Mouse (Mus musculus): ENCODE data around the gene Gga1. TPM values are rescaled to one million over a fixed set of nuclear protein-coding genes. Genes with fewer than 3 reads are reported as not detected.

Gga1 gene
- polyA plus RNA-seq, 1 experiment = 105 TPM

DNA sequence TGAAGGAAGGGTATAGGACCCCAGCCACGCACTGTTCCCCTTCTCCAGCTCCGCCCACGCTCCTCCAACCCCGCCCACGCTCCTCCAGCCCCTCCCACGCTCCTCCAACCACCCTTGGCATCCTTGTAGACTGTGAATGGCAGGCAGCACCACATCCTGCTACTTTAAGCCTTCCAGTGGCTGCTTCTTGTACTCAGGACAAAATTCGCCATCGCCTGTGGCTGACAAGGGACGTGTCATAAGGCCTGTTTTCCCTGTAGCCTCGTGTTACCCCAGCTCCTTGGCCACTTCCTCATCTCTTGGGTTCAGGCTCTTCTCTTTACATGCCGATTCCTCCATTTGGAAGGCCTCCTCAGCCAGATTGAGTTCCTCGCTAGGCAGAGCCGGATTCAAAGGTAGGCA is 13.1 kb upstream of the Gga1 start:
- 37% methylated on average over 13 of the region's 13 CpGs for WGBS
- H3K27ac ChIP-seq (ENCODE audit: insufficient read depth, low read depth, low read length) = peak overlapping the region; percentile 38; the same call in 1 of the 2 replicates
- TF ChIP-seq POLR2A (IDR thresholded peaks at IDR 0.05; ENCODE audit: low read depth, low read length) (no peak), CTCF (IDR thresholded peaks at IDR 0.05; ENCODE audit: extremely low read depth, insufficient read length, insufficient replicate concordance, low read depth, low read length) (no peak)

DNA sequence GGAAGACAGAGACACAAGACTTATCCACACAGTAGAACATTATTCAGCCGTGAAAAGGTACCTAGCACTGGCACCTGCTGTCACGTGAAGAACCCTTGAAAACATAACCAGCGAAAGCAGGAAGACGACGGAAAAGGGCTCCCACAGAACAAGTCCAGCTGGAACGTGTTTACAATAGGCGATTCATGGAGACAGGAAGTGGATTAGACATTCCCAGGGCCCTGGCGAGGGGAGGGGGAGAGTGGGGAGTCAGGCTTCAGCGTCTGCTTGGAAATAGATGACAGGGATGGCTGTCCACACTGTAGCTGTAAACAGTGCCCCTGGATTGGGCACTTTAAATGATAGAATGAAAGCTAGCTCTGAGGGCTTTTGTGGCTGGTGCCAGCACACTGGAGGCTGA is 8.6 kb upstream of the Gga1 start:
- TF ChIP-seq CTCF (IDR thresholded peaks at IDR 0.05; ENCODE audit: extremely low read depth, insufficient read length, insufficient replicate concordance, low read depth, low read length) (no peak), POLR2A (IDR thresholded peaks at IDR 0.05; ENCODE audit: low read depth, low read length) (no peak)
- Histone ChIP-seq H3K27me3 (ENCODE audit: control insufficient read depth, insufficient read depth, low read length) (no peaks in the 10 kb centered on the region), H3K4me1 (ENCODE audit: control insufficient read depth, insufficient read depth, insufficient read length, low read length) (peaks cover 23% of the 10 kb centered on the region), H3K27ac (ENCODE audit: insufficient read depth, low read depth, low read length) (peak overlapping the region; percentile 77), H3K36me3 (ENCODE audit: control insufficient read depth, insufficient read depth, low read length) (no peaks in the 10 kb centered on the region), H3K4me3 (ENCODE audit: low read depth, low read length) (no peak overlapping the region)
- WGBS = 9% methylated on average over 9 of the region's 9 CpGs

More for the DNA sequence above, 13.1 kb upstream of the Gga1 start:
- Histone ChIP-seq H3K36me3 (ENCODE audit: control insufficient read depth, insufficient read depth, low read length) (no peaks in the 10 kb centered on the region), H3K27me3 (ENCODE audit: control insufficient read depth, insufficient read depth, low read length) (no peaks in the 10 kb centered on the region), H3K4me3 (ENCODE audit: low read depth, low read length) (peak overlapping the region; percentile 34), H3K4me1 (ENCODE audit: control insufficient read depth, insufficient read depth, insufficient read length, low read length) (peaks cover 30% of the 10 kb centered on the region)

DNA sequence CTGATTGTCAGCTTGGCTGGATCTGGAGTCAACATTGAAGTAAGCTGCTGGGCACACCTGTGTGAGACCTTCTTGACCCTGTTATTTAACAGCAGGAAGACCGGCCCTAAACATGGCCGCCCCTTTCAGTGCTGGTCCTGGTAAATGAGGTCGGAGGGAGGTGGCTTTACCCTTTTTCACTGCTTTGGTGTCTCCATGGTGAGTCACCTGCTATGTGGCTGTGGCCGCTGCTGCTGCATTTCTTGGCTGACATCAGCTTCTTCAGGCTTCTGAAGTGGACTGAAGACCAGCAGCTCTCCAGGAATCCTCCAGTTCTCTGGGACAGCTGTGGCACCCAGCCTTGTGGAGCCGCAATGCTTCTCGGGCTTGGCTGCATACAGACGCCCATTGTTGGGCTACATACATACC is 8.2 kb upstream of the Gga1 start:
- Histone ChIP-seq H3K27ac (ENCODE audit: insufficient read depth, low read depth, low read length) (peak overlapping the region; percentile 77), H3K4me3 (ENCODE audit: low read depth, low read length) (no peak overlapping the region), H3K36me3 (ENCODE audit: control insufficient read depth, insufficient read depth, low read length) (no peaks in the 10 kb centered on the region), H3K4me1 (ENCODE audit: control insufficient read depth, insufficient read depth, insufficient read length, low read length) (peaks cover 19% of the 10 kb centered on the region), H3K27me3 (ENCODE audit: control insufficient read depth, insufficient read depth, low read length) (no peaks in the 10 kb centered on the region)
- TF ChIP-seq CTCF (IDR thresholded peaks at IDR 0.05; ENCODE audit: extremely low read depth, insufficient read length, insufficient replicate concordance, low read depth, low read length) (no peak), POLR2A (IDR thresholded peaks at IDR 0.05; ENCODE audit: low read depth, low read length) (no peak)
- 25% methylated on average over 7 of the region's 7 CpGs for WGBS

DNA sequence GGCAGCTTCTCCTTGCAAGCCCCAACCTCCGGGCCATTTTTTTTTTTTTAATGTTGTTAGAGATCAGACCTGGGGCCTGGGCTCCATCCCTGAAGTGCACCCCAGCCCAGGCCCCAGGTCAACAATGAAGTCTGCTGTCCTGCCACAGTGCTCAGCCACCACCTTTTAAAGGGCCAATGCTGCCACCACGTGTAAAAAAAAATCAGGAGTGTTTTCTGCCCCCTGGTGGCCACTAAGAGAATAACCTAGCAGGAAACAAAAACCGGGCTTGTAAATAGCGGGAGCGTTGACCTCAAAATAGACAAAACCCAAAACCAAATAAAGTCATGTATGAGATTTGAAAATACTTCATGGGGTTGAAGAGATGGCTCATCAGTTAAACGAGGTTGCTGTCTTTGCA is 7.2 kb upstream of the Gga1 start:
- 4% methylated on average over 6 of the region's 6 CpGs for WGBS
- H3K27me3 ChIP-seq (ENCODE audit: control insufficient read depth, insufficient read depth, low read length) = no peaks in the 10 kb centered on the region
- no peak overlapping the region for H3K27ac ChIP-seq (ENCODE audit: insufficient read depth, low read depth, low read length)
- H3K4me3 ChIP-seq (ENCODE audit: low read depth, low read length) = no peak overlapping the region
- peak; percentile 72; the same call in 1 of the 2 replicates for TF ChIP-seq CTCF (IDR thresholded peaks at IDR 0.05; ENCODE audit: extremely low read depth, insufficient read length, insufficient replicate concordance, low read depth, low read length)
- no peak for TF ChIP-seq POLR2A (IDR thresholded peaks at IDR 0.05; ENCODE audit: low read depth, low read length)
- no peaks in the 10 kb centered on the region for H3K36me3 ChIP-seq (ENCODE audit: control insufficient read depth, insufficient read depth, low read length)
- peaks cover 13% of the 10 kb centered on the region for H3K4me1 ChIP-seq (ENCODE audit: control insufficient read depth, insufficient read depth, insufficient read length, low read length)

DNA sequence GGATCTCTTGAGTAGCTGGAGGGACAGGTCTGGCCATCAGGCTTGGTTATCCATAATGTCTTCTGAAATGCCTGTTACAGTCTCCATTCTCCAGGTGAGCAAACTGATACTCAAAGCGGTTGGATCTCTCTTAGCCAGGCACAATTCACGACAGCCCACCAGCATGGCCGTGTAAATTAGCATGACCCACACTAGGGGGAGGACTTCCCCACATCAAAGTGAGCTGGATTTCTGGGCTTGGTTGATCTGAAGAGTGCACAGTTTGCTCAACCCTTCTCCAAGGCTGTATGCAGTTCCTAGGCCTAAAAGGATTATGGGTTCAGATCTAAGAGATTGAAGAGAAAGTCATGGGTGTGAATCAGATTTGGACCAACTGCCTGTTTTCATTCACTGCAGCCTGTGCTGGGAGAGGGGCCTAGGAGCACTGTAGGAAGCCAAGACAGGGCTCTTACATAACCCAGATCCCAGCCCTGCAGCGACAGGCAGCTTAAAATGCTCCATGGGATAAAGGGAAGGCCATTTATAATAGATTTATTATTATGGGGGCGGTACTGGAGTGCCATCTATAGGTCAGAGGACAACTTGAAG is 4.9 kb upstream of the Gga1 start:
- H3K4me3 ChIP-seq (ENCODE audit: low read depth, low read length) = no peak overlapping the region
- peaks cover 20% of the 10 kb centered on the region for H3K4me1 ChIP-seq (ENCODE audit: control insufficient read depth, insufficient read depth, insufficient read length, low read length)
- H3K27ac ChIP-seq (ENCODE audit: insufficient read depth, low read depth, low read length) = no peak overlapping the region
- TF ChIP-seq POLR2A (IDR thresholded peaks at IDR 0.05; ENCODE audit: low read depth, low read length) (no peak), CTCF (IDR thresholded peaks at IDR 0.05; ENCODE audit: extremely low read depth, insufficient read length, insufficient replicate concordance, low read depth, low read length) (peak; percentile 2; the same call in 1 of the 2 replicates)
- 57% methylated on average over 5 of the region's 5 CpGs for WGBS
- no peaks in the 10 kb centered on the region for H3K27me3 ChIP-seq (ENCODE audit: control insufficient read depth, insufficient read depth, low read length)
- no peaks in the 10 kb centered on the region for H3K36me3 ChIP-seq (ENCODE audit: control insufficient read depth, insufficient read depth, low read length)

DNA sequence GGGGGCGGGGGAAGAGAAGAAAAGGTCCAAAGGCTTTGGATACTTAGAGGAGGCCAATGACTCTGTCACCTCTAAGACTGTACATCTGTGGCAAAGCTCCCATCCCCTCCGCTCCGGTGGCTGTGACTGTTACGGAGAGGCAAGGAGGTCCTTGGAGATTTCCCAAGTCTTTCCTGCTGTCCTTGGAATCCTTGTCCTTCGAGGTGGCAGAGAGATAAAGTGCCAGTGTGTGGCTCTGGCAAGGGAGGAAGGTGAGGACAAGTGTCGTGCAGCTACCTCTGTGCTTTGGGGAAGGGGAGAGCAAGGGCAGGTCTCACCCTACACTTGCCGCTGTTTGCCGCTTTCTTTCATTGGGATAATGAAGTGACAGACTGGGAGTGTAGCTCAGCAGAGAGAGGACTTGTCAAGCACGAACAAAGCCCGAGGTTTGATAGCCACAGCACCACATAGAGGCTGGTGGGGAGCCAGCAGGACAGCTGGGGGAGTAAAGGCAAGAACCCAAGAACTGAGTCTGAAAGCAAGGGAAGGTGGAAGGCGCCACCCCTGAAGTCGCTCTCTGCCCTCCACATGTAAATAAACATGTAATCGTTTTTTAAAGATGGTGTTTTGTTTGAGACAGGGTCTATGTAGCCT is 3.1 kb upstream of the Gga1 start:
- no peak overlapping the region for H3K27ac ChIP-seq (ENCODE audit: insufficient read depth, low read depth, low read length)
- no peak for TF ChIP-seq POLR2A (IDR thresholded peaks at IDR 0.05; ENCODE audit: low read depth, low read length)
- no peak for TF ChIP-seq CTCF (IDR thresholded peaks at IDR 0.05; ENCODE audit: extremely low read depth, insufficient read length, insufficient replicate concordance, low read depth, low read length)
- peaks cover 12% of the 10 kb centered on the region for H3K4me1 ChIP-seq (ENCODE audit: control insufficient read depth, insufficient read depth, insufficient read length, low read length)
- no peaks in the 10 kb centered on the region for H3K36me3 ChIP-seq (ENCODE audit: control insufficient read depth, insufficient read depth, low read length)
- no peak overlapping the region for H3K4me3 ChIP-seq (ENCODE audit: low read depth, low read length)
- 72% methylated on average over 13 of the region's 13 CpGs for WGBS
- H3K27me3 ChIP-seq (ENCODE audit: control insufficient read depth, insufficient read depth, low read length) = no peaks in the 10 kb centered on the region

DNA sequence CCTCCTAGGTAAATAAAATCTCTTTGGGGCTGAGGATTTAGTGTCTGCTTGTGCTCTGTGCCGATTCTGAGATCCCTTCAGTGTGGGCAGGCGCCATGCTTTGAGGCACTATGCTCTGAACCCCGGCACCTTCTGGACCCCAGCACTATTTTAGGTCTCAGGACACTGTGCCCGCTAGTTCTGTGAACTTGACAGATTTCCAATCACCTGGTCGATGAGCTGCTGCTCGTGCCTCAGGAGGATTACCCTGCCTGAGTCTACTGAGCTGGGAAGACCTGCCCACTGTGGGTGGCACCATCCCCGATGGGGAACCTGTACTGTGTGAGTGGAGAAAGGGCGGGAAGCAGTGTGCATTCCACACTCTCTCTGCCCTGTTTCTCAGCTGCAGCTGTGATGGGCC is 2.0 kb upstream of the Gga1 start:
- 71% methylated on average over 8 of the region's 8 CpGs for WGBS
- no peak for TF ChIP-seq CTCF (IDR thresholded peaks at IDR 0.05; ENCODE audit: extremely low read depth, insufficient read length, insufficient replicate concordance, low read depth, low read length)
- no peak for TF ChIP-seq POLR2A (IDR thresholded peaks at IDR 0.05; ENCODE audit: low read depth, low read length)
- no peak overlapping the region for H3K4me3 ChIP-seq (ENCODE audit: low read depth, low read length)
- H3K36me3 ChIP-seq (ENCODE audit: control insufficient read depth, insufficient read depth, low read length) = no peaks in the 10 kb centered on the region
- no peak overlapping the region for H3K27ac ChIP-seq (ENCODE audit: insufficient read depth, low read depth, low read length)
- no peaks in the 10 kb centered on the region for H3K27me3 ChIP-seq (ENCODE audit: control insufficient read depth, insufficient read depth, low read length)
- peaks cover 17% of the 10 kb centered on the region for H3K4me1 ChIP-seq (ENCODE audit: control insufficient read depth, insufficient read depth, insufficient read length, low read length)
